Mouse (Mus musculus): Measurements from ENCODE around the gene Tmem135.
"Not testable (repeated sequence)": the region's sequence is repeated elsewhere in the genome, so short reads cannot be mapped to it uniquely, and the experiment has no call there.

Tmem135 gene

DNA sequence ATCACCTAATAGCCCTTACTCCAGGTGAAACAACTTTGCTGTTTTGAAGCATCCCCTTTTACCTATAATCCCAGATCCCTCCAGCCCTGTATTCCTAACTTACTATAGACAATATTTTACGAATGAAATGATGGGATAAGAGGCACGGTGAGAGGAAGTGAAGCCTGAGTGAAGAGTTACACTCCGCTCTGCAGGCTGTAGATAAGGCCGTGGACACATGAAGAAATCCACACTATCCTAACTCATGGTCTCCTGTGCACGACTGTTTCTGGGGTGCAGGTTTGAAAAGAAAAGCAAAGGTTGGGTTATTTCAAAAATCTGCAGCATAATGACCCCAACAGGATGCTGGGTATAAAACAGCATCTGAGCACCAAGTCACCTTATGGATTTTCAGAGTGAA lies 77.8 kb downstream of the Tmem135 start:
- no peak for DNase-seq (ENCODE audit: low read depth, low spot score)

DNA sequence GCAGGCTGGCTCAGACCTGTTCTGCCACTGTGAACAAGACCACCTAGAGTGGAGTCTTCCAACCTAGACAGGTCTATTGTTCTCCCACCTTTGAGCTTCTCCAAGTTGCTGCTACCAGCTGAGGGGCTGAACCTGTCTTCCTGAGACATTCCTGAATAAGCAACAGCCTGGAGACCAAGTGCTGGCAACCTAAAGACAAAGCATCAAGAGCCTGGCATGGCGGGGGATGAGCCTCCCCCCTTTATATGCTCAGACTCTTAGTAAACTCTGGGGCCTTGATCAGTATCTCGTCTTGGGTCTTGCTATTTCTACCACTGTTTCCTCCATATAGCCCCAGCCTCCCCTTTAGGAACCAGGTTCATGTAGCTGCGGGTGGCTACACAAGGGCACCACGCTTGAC lies 81.3 kb downstream of the Tmem135 start:
- DNase-seq (ENCODE audit: low read depth, low spot score), result not testable (repeated sequence)

DNA sequence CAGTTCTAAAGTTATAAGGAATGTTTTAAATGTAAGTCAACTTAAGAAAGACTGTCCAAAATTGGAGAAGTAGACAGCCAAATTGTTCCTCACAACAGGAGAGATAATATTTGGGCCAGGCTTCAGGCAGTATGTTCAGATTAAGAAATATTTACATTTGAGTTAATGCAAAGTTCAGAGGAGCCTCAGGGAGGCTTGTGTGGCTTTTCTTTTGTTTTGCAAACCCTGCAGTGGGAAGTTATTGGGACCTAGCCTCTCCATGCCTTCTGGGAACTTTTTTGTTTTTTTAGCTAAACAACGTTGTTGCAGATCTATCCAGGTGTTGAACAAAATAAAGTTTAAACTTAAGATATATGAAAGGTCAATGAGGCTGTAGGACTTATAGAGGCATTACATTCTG lies 84.7 kb downstream of the Tmem135 start:
- DNase-seq (ENCODE audit: low read depth, low spot score), result no peak

DNA sequence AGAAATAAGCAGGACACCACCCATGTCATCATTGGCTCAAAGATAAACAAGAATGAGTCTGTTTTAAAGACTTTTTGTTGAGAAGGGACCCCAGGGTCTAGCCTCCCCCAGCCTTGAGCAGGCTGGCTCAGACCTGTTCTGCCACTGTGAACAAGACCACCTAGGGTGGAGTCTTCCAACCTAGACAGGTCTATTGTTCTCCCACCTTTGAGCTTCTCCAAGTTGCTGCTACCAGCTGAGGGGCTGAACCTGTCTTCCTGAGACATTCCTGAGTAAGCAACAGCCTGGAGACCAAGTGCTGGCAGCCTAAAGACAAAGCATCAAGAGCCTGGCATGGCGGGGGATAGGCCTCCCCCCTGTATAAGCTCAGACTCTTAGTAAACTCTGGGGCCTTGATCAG lies 86.9 kb downstream of the Tmem135 start:
- not testable (repeated sequence) for DNase-seq (ENCODE audit: low read depth, low spot score)

DNA sequence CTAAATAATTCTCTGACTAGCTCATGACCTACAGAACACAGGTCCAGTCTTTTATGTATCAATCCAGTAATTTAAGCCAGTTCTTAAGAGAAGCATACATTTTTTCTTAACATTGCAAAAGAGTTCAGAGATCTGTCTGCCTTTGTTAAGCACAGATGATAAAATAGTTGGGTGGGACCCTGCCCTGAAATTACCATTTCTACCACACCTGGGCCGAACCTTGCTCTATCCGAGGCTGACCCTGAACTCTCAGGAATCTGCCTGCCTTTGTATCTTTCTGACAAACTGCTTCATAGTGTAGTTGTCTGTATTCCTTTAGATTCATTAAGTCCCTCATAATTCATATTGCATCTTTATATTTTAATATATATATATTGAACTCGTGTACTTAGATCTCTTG lies 87.9 kb downstream of the Tmem135 start:
- no peak for DNase-seq (ENCODE audit: low read depth, low spot score)

DNA sequence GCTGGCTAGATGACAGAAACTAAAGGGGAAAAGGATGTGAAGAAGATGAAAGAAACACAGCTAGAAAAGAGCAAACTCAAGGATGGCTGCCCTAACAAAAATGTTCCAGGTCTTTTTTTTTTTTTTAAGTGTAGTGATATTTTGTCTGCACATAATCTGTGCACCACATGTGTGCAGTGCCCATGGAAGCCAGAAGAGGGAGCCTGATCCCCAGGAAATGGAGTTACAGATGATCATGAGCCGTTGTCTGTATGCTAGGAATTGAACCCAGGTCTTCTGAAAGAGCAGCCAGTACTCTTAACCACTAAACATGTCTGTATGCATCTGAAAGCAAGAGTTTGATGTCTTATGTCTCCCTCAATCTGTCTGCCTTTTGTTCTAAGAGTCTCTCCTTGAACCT lies 92.5 kb downstream of the Tmem135 start:
- no peak for DNase-seq (ENCODE audit: low read depth, low spot score)

DNA sequence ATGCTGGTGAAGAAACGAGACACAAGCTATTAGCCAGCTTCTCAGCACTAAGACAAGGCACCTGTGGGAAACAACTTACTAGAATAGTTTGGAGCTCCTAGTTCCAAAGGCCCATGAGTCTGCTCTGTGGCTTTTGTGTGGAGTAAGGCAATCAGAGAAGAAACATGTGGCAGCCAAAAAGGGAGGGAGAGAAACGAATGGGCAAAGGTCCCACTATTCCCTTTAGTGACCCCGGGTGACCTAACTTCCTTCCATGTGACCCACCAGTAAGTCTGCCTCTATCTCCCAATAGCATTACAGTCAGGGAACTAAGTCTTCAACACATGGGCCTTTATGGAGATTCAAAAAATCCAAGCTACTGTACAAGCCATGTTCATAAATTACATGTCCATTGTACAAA lies 95.1 kb downstream of the Tmem135 start:
- no peak for DNase-seq (ENCODE audit: low read depth, low spot score)

DNA sequence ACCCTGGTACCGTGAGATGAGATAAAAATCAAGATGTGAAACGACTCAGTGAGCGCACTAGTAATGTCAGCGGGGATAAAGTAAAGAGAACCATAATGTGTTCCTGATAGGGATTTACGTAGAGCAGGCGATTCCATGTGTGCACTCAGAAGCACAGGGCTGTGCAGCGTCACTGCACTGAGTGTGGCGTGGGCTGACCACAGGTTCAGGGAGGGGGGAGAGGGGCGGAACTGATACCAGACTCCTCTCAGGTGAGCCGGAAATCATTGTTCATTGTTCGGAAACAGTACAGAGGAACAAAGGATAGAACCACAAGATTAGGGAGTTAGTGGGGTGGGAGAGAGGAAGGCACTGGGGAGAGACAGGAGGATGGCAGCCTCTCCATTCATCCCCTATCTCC lies 95.8 kb downstream of the Tmem135 start:
- DNase-seq (ENCODE audit: low read depth, low spot score), result no peak

DNA sequence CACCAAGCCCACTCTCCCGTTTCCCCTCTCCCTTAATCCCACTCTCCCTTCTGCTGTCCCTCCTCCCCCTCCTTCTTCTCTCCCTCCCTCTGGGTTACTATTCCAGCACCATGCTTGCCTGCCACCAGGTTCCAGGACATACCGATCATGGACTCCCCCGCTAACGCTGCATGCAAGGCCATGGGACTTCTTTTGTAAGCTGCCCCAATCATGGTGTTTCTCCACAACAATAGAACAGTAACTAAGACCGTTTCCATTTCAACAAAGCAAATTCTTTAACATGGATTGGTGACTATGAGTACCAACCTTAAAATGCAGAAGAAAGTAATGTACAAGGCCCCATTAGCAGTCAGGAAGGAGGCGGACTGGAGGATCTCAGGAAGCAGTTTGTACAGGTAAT lies 97.2 kb downstream of the Tmem135 start:
- DNase-seq (ENCODE audit: low read depth, low spot score), result no peak

DNA sequence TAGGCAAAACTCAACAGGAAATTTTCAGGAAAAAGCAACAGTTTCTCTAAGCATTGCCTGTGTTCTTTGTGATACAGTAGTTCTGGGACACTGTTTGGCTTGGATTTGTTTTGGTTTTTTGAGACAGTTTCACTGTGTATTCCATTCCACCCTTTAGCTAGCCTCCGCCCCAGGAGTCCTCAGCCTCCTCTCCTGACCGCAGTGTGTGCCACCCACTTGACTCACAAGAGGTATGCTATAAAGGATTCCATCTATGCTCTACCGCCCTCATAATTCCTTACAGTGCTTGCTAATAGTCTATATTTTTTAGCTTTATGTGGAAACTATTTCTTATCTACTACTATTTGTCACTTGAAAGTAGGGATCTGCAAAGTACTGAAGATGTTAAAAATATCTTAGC lies 99.1 kb downstream of the Tmem135 start:
- no peak for DNase-seq (ENCODE audit: low read depth, low spot score)

DNA sequence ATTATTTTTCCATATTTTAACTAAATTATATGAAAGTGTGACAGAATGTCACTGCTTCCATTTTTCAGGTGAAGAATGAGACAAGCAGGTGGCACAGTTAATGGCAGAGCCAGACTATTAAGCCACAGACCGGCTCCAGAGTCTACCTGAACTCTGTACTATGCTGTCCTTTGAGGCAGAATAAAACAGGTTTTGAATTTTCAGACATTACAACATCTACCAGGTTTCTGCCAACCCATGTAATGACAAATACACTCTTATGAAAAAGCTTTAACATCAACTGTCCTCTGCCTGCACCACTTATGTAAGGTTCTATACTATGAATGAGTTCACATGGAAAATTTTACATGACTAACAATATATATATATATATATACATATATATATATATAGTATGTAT lies 100.3 kb downstream of the Tmem135 start:
- DNase-seq (ENCODE audit: low read depth, low spot score), result no peak

DNA sequence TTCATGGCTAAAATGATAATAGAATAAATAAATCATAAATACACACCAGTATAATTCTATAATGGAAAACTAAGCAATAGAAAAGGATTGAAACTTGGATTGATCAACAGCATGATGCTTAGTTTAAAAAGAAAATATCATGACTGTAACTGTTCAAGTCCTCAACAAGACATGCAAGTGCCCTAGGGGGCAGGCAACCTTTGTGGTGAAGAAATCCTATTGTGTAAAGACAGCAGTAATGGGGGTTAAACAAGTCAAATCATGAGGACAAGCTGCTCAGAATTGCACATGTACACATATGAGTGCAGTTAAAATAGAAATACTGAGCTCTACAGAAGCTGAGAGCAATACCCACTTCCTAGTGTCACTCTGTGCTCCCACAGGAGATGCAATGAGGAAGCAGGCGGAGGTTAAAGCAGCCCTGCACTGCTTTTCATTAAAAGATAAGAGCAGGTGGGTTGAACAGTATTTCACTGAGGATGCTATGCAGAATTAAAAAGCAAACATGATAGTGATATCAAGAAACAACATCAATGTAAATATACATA lies 105.0 kb downstream of the Tmem135 start:
- no peak for DNase-seq (ENCODE audit: low read depth, low spot score)

DNA sequence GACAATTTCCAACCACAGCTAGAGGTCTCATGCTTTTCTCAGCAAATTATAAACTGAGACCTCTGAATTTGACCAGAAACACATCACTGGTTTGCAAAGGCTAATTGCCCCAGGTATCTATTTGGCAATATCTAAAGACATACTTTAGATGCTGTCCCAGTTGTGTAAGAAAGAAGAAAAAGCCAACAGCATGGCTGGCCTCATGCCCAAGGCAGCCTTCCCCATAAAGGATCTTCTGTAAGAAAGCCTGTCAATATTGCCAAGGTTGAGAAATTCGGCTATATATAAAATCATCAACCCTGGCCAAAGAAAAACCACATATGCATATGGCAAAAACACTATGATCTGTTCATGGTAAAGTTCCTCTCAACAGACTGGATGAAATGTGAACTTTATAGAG lies 107.1 kb downstream of the Tmem135 start:
- no peak for DNase-seq (ENCODE audit: low read depth, low spot score)

DNA sequence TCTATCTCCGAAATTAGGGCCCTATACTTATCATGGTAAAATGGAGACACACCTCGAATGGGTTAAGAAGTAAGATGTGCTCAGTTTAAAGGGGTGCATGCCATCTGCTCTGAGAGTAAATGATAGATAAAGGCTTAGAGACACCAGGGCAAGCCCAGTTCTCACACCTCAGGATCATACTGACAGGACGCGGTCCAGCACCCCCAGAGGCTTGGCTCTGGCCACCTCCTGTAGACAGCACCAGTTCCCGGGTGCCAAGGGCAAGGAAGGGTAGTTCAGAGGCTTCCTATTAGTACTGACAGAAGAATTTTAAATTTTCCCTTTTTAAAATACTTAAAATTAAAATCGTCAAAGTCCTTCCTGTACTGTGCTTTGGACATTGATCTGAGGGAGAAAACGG lies 121.4 kb downstream of the Tmem135 start:
- no peak for DNase-seq (ENCODE audit: low read depth, low spot score)

DNA sequence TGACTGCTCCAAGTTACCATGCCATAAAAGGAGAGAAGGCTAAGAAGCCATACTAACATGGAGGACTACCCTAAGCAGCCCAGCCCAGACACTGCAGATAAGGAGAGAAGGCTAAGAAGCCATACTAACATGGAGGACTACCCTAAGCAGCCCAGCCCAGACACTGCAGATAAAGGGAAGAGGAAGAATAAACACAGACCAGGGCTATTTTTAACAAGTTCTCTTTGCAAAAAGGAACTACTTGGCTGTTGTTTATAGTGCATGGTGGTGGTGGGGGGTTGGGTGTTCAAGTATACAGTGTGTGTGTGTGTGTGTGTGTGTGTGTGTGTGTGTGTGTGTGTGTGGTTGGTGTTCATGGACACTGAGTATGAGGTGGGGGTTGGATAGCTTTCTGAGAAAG lies 133.6 kb downstream of the Tmem135 start:
- DNase-seq (ENCODE audit: low read depth, low spot score), result not testable (repeated sequence)

DNA sequence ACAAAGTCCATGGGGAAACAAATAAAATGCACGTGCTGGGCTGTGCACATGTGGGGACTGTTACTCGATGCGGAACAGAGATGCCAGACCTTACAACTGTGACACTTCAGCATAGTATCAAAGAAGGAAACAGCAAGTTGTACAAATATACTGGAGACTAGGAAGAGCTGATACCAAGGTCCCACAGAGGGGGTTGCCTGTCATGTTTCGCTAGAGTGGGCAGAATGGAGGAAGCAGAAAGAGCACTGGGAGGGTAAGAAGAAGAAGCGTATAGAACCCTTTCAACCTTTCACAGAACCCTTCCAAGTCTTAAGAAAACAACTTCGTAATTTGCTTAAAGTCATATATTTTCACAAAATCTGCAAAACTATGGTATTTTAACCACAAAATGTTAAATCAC lies 134.2 kb downstream of the Tmem135 start:
- no peak for DNase-seq (ENCODE audit: low read depth, low spot score)

DNA sequence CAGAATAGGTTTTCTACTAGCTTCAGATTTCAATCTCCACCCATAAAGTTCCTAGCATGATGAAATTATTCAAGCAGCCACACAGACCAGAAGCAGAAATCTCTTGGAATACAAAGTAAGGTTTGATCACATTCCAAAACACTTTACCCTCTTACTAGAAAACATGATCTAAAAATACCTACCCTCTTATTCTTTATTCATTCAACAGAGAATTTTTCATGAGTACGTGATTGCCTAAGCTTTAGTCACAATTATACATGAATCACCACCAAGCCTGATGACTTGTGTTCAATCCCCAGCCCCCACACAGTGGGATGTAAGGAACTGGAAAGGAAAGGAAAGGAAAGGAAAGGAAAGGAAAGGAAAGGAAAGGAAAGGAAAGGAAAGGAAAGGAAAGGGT lies 136.5 kb downstream of the Tmem135 start:
- no peak for DNase-seq (ENCODE audit: low read depth, low spot score)

DNA sequence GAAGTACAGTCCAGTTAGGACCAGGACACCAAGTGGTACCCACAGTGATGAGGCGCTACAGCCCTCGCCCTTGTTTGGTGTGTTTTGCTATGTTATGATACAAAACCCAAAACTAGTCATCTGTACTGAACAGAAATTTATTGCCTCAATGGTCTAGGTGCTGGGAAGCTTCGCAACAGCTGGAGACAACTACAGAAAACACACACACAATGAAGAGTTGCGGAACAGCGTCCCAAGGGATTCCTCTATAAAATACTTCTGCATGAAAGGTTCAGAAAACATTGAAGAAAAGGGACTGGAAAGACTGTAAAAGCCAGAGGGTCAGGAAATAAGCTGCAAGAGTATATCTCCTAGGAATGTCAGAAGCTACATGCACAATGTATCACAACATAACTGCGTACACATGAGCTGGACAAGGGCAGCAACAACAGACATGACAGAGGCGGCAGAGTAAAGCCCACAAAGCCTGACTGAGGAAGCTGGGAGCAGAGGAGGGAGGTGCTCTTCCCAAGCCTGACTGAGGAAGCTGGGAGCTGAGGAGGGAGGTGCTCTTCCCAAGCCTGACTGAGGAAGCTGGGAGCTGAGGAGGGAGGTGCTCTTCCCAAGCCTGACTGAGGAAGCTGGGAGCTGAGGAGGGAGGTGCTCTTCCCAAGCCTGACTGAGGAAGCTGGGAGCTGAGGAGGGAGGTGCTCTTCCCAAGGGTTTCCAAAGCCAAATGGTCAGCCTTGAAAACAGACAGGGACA lies 137.8 kb downstream of the Tmem135 start:
- no peak for DNase-seq (ENCODE audit: low read depth, low spot score)

DNA sequence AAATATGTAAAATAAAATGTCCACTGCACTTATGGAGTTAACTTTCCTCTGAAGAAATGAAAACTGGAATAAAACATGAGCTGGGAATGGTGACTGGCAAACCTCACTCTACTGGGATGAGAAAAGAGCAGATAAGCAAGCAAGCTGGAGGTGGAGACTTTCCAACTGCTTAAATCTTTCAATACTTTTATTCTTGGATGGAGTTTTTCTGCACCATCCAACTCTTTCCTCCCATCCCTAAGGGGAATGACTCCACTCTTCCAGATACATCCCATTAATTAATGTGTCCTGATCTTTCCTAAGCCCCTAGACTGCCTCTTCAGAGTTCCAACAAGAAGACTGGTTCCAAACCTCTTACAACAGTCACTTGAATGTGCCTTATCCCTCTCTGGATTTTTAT lies 143.1 kb downstream of the Tmem135 start:
- DNase-seq (ENCODE audit: low read depth, low spot score), result no peak

DNA sequence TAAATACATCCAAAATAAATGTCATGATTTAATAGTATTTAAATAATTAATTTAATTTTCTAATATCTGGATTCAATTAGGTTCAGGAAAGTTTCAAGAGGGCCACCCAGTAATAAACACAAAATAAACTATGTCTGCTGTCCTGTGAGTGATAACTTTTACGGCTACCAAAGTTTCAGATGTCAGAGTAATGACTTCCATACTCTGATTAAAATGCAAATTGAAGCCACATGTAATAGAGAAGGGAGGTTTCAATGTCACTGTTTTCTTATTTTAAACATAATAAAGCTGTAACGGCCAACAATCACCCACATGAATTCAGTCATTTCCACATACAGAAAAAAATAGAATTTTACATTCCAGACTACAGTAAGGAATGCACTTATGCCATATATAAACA lies 145.2 kb downstream of the Tmem135 start:
- DNase-seq (ENCODE audit: low read depth, low spot score), result no peak

DNA sequence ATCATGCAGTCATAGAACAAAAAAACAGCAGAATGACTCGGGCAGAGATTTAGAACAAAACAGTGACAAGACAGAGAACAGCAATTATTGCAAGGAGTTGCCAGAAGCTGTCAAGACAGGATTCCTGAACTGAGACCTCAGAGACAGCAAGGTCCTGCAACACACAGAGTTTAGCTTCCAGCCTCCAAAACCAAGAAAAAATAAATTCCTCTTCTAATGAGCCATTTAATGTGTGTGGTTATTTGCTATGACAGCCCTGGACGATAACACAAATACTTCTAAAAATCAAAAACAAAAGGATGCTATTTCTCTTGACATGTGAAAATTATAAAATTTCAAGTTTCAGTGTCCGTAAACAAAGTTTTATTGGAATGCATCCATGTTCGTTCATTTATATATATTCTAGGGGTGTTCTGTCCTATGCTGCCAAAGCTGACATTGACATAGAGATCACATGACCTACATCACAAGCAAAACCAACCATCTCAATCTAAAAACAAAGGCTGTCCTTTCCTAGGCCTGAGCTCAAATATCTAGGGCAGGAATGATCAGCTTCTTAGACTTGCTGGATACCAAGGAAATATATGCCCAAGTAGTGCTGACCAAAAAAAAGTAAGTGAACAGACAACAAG lies 146.0 kb downstream of the Tmem135 start:
- DNase-seq (ENCODE audit: low read depth, low spot score), result no peak

DNA sequence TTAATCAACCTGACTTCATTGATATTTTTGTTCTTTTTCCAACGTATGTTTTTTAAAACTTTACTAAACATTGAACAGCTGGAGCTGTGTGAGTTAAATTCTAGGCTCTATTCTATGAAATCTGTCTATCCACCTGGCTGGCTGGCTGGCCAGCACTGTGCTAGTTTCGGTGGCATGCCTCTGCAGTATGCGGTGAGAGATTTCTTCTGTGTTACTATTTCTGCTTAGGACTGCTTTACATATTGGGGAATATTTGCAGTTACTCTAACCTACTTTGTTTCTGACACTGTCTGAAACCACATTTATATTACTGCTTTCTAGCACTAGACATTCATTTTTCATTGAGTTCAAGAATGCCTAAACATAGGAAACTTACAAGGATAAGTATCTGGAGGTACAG lies 150.2 kb downstream of the Tmem135 start:
- no peak for DNase-seq (ENCODE audit: low read depth, low spot score)

DNA sequence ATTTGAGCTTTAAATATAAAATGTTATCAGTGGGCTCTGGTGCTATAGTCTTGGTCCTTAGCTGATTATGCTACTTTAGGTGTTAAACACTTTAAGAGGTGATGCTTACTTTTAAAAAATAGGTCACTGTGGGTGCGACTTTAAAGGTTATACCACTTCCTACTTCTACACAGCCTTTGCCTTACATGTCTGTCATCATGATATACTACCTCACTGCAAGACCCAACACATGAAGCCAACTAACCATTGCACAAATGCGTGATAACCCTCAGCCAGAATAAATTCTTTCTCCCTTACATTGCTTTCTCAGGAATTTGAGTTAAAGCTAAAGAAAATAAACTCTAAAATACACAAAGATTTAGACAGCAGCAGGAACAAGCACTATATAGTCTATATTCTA lies 150.7 kb downstream of the Tmem135 start:
- no peak for DNase-seq (ENCODE audit: low read depth, low spot score)
